Mouse (Mus musculus) testis, adult 2 months (tissue): ENCODE results near the gene Sez6l2.

Experiments
- CTCF ChIP-seq: fragments of 200-500 bp; IDR thresholded peaks from 2 replicates; pipeline ENCODE4 v1.5.1; 2012; ENCODE audit warnings: low read depth, mild to moderate bottlenecking, inconsistent platforms, low read length, moderate library complexity; ENCODE audit not compliant: control insufficient read depth, insufficient read depth, insufficient replicate concordance
- POLR2A ChIP-seq: fragments of 200-500 bp; IDR thresholded peaks from 2 replicates; pipeline ENCODE4 v1.6.1; 2012; ENCODE audit warnings: low read depth, mild to moderate bottlenecking, inconsistent platforms, low read length, moderate library complexity; ENCODE audit not compliant: control insufficient read depth

- TF ChIP-seq CTCF: no peak
- no peak for TF ChIP-seq POLR2A
These were observed 62.0 kb downstream of the Sez6l2 start for GRCm38 (mm10) chr7:127012374-127012773.
